In the genomic region with DNA sequence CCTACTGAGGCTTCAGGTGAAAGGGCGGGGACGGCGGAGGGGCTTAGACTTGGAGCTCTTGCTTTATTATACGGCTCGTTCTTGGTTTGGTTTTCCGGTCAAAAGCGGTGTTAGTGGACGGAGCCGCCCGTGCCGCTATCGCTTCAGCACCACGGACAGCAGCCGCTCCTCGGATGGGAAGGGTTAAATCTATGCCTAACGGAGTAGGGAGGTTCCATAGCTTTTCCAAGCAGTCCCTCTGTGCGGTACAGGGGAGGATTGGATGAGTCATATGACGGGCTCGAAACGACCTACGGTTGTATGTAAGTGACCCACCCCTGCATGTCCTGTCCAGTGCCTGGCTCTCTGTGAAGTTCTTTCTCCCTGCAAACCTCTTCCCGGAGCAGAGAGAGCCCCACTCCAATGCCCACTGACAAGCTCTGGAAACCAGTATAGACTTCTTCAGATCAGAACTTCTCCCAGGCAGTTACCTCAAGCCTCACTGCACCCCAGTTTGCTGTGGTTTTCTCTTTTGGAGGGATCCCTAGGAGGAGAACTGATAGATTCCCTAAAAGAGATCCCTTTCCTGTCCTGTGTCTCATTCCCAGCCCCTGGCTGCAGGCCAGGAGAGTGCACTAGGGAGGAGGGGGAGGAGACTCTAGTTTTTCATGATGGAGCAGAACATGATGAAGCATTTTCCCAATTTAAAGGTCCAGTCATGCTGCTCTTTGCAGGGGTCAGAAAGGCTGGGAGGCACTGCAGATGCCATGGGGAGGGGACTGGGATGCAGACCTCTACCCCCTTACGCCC, we compare ENCODE assay signal across 10 mouse cellular contexts. TPM values are rescaled to one million over a fixed set of nuclear protein-coding genes. Genes with fewer than 3 reads are reported as not detected.
DNase-seq lines count a peak whose midpoint lies in the region; ATAC-seq and TF ChIP-seq lines count a peak whose summit lies in the region.
"Had no signal": no experiment of that assay in that cellular context is flagged by ENCODE, and none has a peak within 500 bp of the region (broad histone marks: within the 10 kb centered on the region; RNA-seq: fewer than 3 reads in every experiment).

No protein-coding gene starts in this region.

- H3K4me1 ChIP-seq in lung, embryonic 14.5 days (ENCODE audit: insufficient read depth) = peaks cover 6% of the 10 kb centered on the region; the same call in 1 of the 2 replicates

- no peak overlapping the region for H3K4me3 ChIP-seq in lung, embryonic 14.5 days (ENCODE audit: low read depth, low read length)
- H3K4me3 ChIP-seq: embryonic facial prominence, embryonic 12.5 days; limb, embryonic 15.5 days had no signal

- no peaks in the 10 kb centered on the region for H3K36me3 ChIP-seq in lung, embryonic 14.5 days (ENCODE audit: insufficient read depth)
- H3K36me3 ChIP-seq: embryonic facial prominence, embryonic 12.5 days; limb, embryonic 15.5 days had no signal

- no peak for TF ChIP-seq CTCF in lung, embryonic 14.5 days (IDR thresholded peaks at IDR 0.05; ENCODE audit: low read depth)

- no peak overlapping the region for H3K9ac ChIP-seq in lung, embryonic 14.5 days
- H3K9ac ChIP-seq: embryonic facial prominence, embryonic 12.5 days; limb, embryonic 15.5 days had no signal

- peaks cover 72% of the 10 kb centered on the region for H3K27me3 ChIP-seq in lung, embryonic 14.5 days (ENCODE audit: insufficient read depth, low read length)

- WGBS in lung, embryonic 14.5 days = 6% methylated on average over 23 of the region's 23 CpGs

- no peak overlapping the region for H3K4me2 ChIP-seq in lung, embryonic 14.5 days
- H3K4me2 ChIP-seq: embryonic facial prominence, embryonic 12.5 days; limb, embryonic 15.5 days had no signal

- ATAC-seq in cerebellum, adult (ENCODE audit: insufficient number of reproducible peaks, low FRiP score, low TSS enrichment) = no peak
- peak; percentile 43; the same call in 1 of the 2 replicates for ATAC-seq in lung, embryonic 14.5 days (ENCODE audit: insufficient read depth)

- no peak overlapping the region for H3K27ac ChIP-seq in lung, embryonic 14.5 days (ENCODE audit: low read depth)
- H3K27ac ChIP-seq: embryonic facial prominence, embryonic 12.5 days; limb, embryonic 15.5 days had no signal

- no peaks in the 10 kb centered on the region for H3K9me3 ChIP-seq in lung, embryonic 14.5 days (ENCODE audit: low read depth, low read length)
- H3K9me3 ChIP-seq: embryonic facial prominence, embryonic 12.5 days; limb, embryonic 15.5 days had no signal

- DNase-seq in cerebellum, postnatal 10 days = peak; percentile 43 to 57
- DNase-seq in ES-CJ7 (ENCODE audit: low read depth, low spot score) = peak; percentile 71
- DNase-seq in embryo, embryonic 9.5 days (ENCODE audit: extremely low spot score) = peak; percentile 82
- DNase-seq in hindlimb bud, embryonic 11.5 days (ENCODE audit: extremely low spot score, low read depth, low spot score) = peak; percentile 49
- DNase-seq in lung, embryonic 14.5 days = peak; percentile 92
- peak; percentile 63 for DNase-seq in ovary, postnatal 36 days (ENCODE audit: low spot score)
- DNase-seq in cerebellum, adult 11-12 months = no peak

RNA-seq across cellular contexts. Expression of a gene that starts 1.6 kb away (rescaled TPM):
- 0.35 and 0.36 TPM in 2 replicates for polyA plus RNA-seq in lung, embryonic 14.5 days (2014; fragmentation: Nextera tagmentation; extraction: Ambion mirVana)

RNA-seq across cellular contexts. Expression of a gene that starts 37.2 kb away (rescaled TPM):
- 45.6 and 48.9 TPM in 2 replicates for polyA plus RNA-seq in lung, embryonic 14.5 days (2014; fragmentation: Nextera tagmentation; extraction: Ambion mirVana)

RNA-seq across cellular contexts. Expression of a gene that starts 54.3 kb away (rescaled TPM):
- polyA plus RNA-seq in lung, embryonic 14.5 days (2014; fragmentation: Nextera tagmentation; extraction: Ambion mirVana) = 37.7 and 43.4 TPM in 2 replicates
